Mouse (Mus musculus): ENCODE results near the gene Sox12. TPM values are rescaled to one million over a fixed set of nuclear protein-coding genes. Genes with fewer than 3 reads are reported as not detected.
"Not testable (repeated sequence)": the region's sequence is repeated elsewhere in the genome, so short reads cannot be mapped to it uniquely, and the experiment has no call there.

The Sox12 gene
- polyA plus RNA-seq, 1 experiment from 2014 or later, result 19.4 TPM

- Histone ChIP-seq H3K36me3 (ENCODE audit: insufficient read depth) (no peaks in the 10 kb centered on the region), H3K9me3 (ENCODE audit: low read depth, low read length) (no peaks in the 10 kb centered on the region), H3K4me1 (ENCODE audit: insufficient read depth) (no peaks in the 10 kb centered on the region), H3K4me2 (peak overlapping the region; percentile 64), H3K9ac (peak overlapping the region; percentile 38; the same call in 1 of the 2 replicates), H3K27ac (ENCODE audit: low read depth) (no peak overlapping the region), H3K4me3 (ENCODE audit: low read depth, low read length) (peak overlapping the region; percentile 31), H3K27me3 (ENCODE audit: insufficient read depth, low read length) (no peaks in the 10 kb centered on the region)
- peak; percentile 96 for TF ChIP-seq CTCF (IDR thresholded peaks at IDR 0.05; ENCODE audit: low read depth)
- ATAC-seq (ENCODE audit: insufficient read depth) (peak; percentile 88), DNase-seq (peak; percentile 91)
- 3% methylated on average over 23 of the region's 23 CpGs for WGBS
These were observed 39.4 kb upstream of the Sox12 start for GRCm38 (mm10) chr2:152436983-152437860.

GRCm38 (mm10) chr2:152436405-152436901 lies 38.6 kb upstream of the Sox12 start:
- Histone ChIP-seq H3K36me3 (ENCODE audit: insufficient read depth) (no peaks in the 10 kb centered on the region), H3K9me3 (ENCODE audit: low read depth, low read length) (no peaks in the 10 kb centered on the region), H3K4me2 (no peak overlapping the region), H3K27ac (ENCODE audit: low read depth) (peak overlapping the region; percentile 27; the same call in 1 of the 2 replicates), H3K27me3 (ENCODE audit: insufficient read depth, low read length) (no peaks in the 10 kb centered on the region), H3K4me1 (ENCODE audit: insufficient read depth) (no peaks in the 10 kb centered on the region), H3K9ac (no peak overlapping the region), H3K4me3 (ENCODE audit: low read depth, low read length) (no peak overlapping the region)
- no peak for TF ChIP-seq CTCF (IDR thresholded peaks at IDR 0.05; ENCODE audit: low read depth)
- 76% methylated on average over 7 of the region's 7 CpGs for WGBS
- no peak for ATAC-seq (ENCODE audit: insufficient read depth)
- no peak for DNase-seq

GRCm38 (mm10) chr2:152428481-152428880 lies 30.6 kb upstream of the Sox12 start:
- WGBS, result 71% methylated on average over 2 of the region's 2 CpGs
- DNase-seq, result peak; percentile 36
- not testable (repeated sequence) for H3K4me1 ChIP-seq (ENCODE audit: insufficient read depth); H3K27me3 ChIP-seq (ENCODE audit: insufficient read depth, low read length); H3K9ac ChIP-seq; H3K27ac ChIP-seq (ENCODE audit: low read depth); H3K36me3 ChIP-seq (ENCODE audit: insufficient read depth); H3K4me3 ChIP-seq (ENCODE audit: low read depth, low read length); ATAC-seq (ENCODE audit: insufficient read depth); H3K4me2 ChIP-seq; H3K9me3 ChIP-seq (ENCODE audit: low read depth, low read length)
- peak; percentile 26; the same call in 1 of the 2 replicates for TF ChIP-seq CTCF (IDR thresholded peaks at IDR 0.05; ENCODE audit: low read depth)

GRCm38 (mm10) chr2:152427493-152427892 lies 29.6 kb upstream of the Sox12 start:
- no peak overlapping the region for H3K27ac ChIP-seq (ENCODE audit: low read depth)
- 0 out of 2 replicates have a peak overlapping the region, but pooled peaks have one; percentile 0 for H3K9ac ChIP-seq
- H3K27me3 ChIP-seq (ENCODE audit: insufficient read depth, low read length), result no peaks in the 10 kb centered on the region
- no peak overlapping the region for H3K4me3 ChIP-seq (ENCODE audit: low read depth, low read length)
- peaks cover 5% of the 10 kb centered on the region; the same call in 1 of the 2 replicates for H3K4me1 ChIP-seq (ENCODE audit: insufficient read depth)
- no peaks in the 10 kb centered on the region for H3K9me3 ChIP-seq (ENCODE audit: low read depth, low read length)
- peak overlapping the region; percentile 47 for H3K4me2 ChIP-seq
- ATAC-seq (ENCODE audit: insufficient read depth), result 0 out of 2 replicates have a peak, but pooled peaks have one; percentile 38
- DNase-seq, result peak; percentile 68
- no peak for TF ChIP-seq CTCF (IDR thresholded peaks at IDR 0.05; ENCODE audit: low read depth)
- H3K36me3 ChIP-seq (ENCODE audit: insufficient read depth), result no peaks in the 10 kb centered on the region
- 9% methylated on average over 12 of the region's 12 CpGs for whole genome bisulfite sequencing

GRCm38 (mm10) chr2:152415786-152416185 lies 17.9 kb upstream of the Sox12 start:
- peaks cover 7% of the 10 kb centered on the region for H3K4me1 ChIP-seq (ENCODE audit: insufficient read depth)
- 0 out of 2 replicates have a peak, but pooled peaks cover 4% of the 10 kb centered on the region for H3K36me3 ChIP-seq (ENCODE audit: insufficient read depth)
- no peaks in the 10 kb centered on the region for H3K27me3 ChIP-seq (ENCODE audit: insufficient read depth, low read length)
- TF ChIP-seq CTCF (IDR thresholded peaks at IDR 0.05; ENCODE audit: low read depth), result no peak
- WGBS, result 90% methylated on average over 3 of the region's 3 CpGs
- H3K9me3 ChIP-seq (ENCODE audit: low read depth, low read length), result peaks cover 5% of the 10 kb centered on the region; the same call in 1 of the 2 replicates
- peak overlapping the region; percentile 96; the same call in 1 of the 2 replicates for H3K4me3 ChIP-seq (ENCODE audit: low read depth, low read length)
- H3K9ac ChIP-seq, result no peak overlapping the region
- H3K4me2 ChIP-seq, result peak overlapping the region; percentile 96
- DNase-seq (no peak), ATAC-seq (ENCODE audit: insufficient read depth) (no peak)
- peak overlapping the region; percentile 99 for H3K27ac ChIP-seq (ENCODE audit: low read depth)

- ATAC-seq (ENCODE audit: insufficient read depth), result no peak
- H3K4me3 ChIP-seq (ENCODE audit: low read depth, low read length), result peak within 1 kb of the TSS; percentile 96
- 17% methylated on average over 4 of the region's 4 CpGs for WGBS
- DNase-seq, result no peak
- H3K27ac ChIP-seq (ENCODE audit: low read depth), result peak within 1 kb of the TSS; percentile 99
- peaks cover 10% of the 10 kb centered on the region for H3K4me1 ChIP-seq (ENCODE audit: insufficient read depth)
- no peak for TF ChIP-seq CTCF (IDR thresholded peaks at IDR 0.05; ENCODE audit: low read depth)
- H3K36me3 ChIP-seq (ENCODE audit: insufficient read depth), result 0 out of 2 replicates have a peak, but pooled peaks cover 4% of the 10 kb centered on the region
- peak within 1 kb of the TSS; percentile 99 for H3K9ac ChIP-seq
- H3K9me3 ChIP-seq (ENCODE audit: low read depth, low read length), result peaks cover 5% of the 10 kb centered on the region; the same call in 1 of the 2 replicates
- H3K27me3 ChIP-seq (ENCODE audit: insufficient read depth, low read length), result no peaks in the 10 kb centered on the region
- H3K4me2 ChIP-seq, result peak within 1 kb of the TSS; percentile 96
These were observed 17.4 kb upstream of the Sox12 start, which contains the start of gene 6820408C15Rik for GRCm38 (mm10) chr2:152415287-152415686. 6820408C15Rik (plus strand) TSS chr2:152415587.
